Mouse (Mus musculus) right cerebral cortex, adult 2 months (tissue): ENCODE results near the gene Pm20d1.
"Not testable (repeated sequence)": the region's sequence is repeated elsewhere in the genome, so short reads cannot be mapped to it uniquely, and the experiment has no call there.

ENCODE experiments used
- DNase-seq, 2 experiments: peaks; one replicate each; pipeline ENCODE4 v3.0.0; 2021 to 2022; ENCODE audit warnings: low spot score in 2 of 2

Gene Pm20d1

GRCm38 (mm10) chr1:131794591-131794990 is 2.6 kb upstream of the Pm20d1 start:
- no peak for DNase-seq

GRCm38 (mm10) chr1:131795171-131795570 is 2.0 kb upstream of the Pm20d1 start:
- DNase-seq: no peak

GRCm38 (mm10) chr1:131800001-131800400 is 2.8 kb downstream of the Pm20d1 start:
- DNase-seq: no peak

GRCm38 (mm10) chr1:131801071-131801470 is 3.9 kb downstream of the Pm20d1 start:
- no peak for DNase-seq

GRCm38 (mm10) chr1:131802652-131803051 is 5.5 kb downstream of the Pm20d1 start:
- DNase-seq: no peak

- DNase-seq: no peak
Measured at GRCm38 (mm10) chr1:131804166-131804565, 7.0 kb downstream of the Pm20d1 start.

- DNase-seq: no peak
Measured at GRCm38 (mm10) chr1:131808986-131809385, 11.8 kb downstream of the Pm20d1 start.

- DNase-seq: no peak
Measured at GRCm38 (mm10) chr1:131809651-131810050, 12.5 kb downstream of the Pm20d1 start.

GRCm38 (mm10) chr1:131811393-131811792 is 14.2 kb downstream of the Pm20d1 start:
- no peak for DNase-seq

- DNase-seq: no peak
Measured at GRCm38 (mm10) chr1:131812006-131812405, 14.8 kb downstream of the Pm20d1 start.

GRCm38 (mm10) chr1:131812631-131813295 is 15.6 kb downstream of the Pm20d1 start:
- no peak for DNase-seq

GRCm38 (mm10) chr1:131813731-131814130 is 16.6 kb downstream of the Pm20d1 start:
- DNase-seq: no peak

GRCm38 (mm10) chr1:131814191-131814590 is 17.0 kb downstream of the Pm20d1 start:
- no peak for DNase-seq

- DNase-seq: no peak
Measured at GRCm38 (mm10) chr1:131816886-131817285, 19.7 kb downstream of the Pm20d1 start.

- DNase-seq: not testable (repeated sequence)
Measured at GRCm38 (mm10) chr1:131820353-131820752, 23.2 kb downstream of the Pm20d1 start.

- DNase-seq: peak in 1 of 2 experiments; percentile 24
Measured at GRCm38 (mm10) chr1:131820887-131821328, 23.7 kb downstream of the Pm20d1 start.

- no peak for DNase-seq
Measured at GRCm38 (mm10) chr1:131822292-131822691, 25.1 kb downstream of the Pm20d1 start.

- no peak for DNase-seq
Measured at GRCm38 (mm10) chr1:131822856-131823492, 25.8 kb downstream of the Pm20d1 start.

- DNase-seq: peak; percentile 34 to 43
Measured at GRCm38 (mm10) chr1:131823563-131823962, 26.4 kb downstream of the Pm20d1 start.

GRCm38 (mm10) chr1:131824528-131825181 is 27.5 kb downstream of the Pm20d1 start:
- no peak for DNase-seq

GRCm38 (mm10) chr1:131827207-131827786 is 30.1 kb downstream of the Pm20d1 start, which contains the start of gene Slc41a1:
Slc41a1 (plus strand) TSS chr1:131827493.
- DNase-seq: no peak

- peak; percentile 92 to 94 for DNase-seq
Measured at GRCm38 (mm10) chr1:131827787-131828258, 30.6 kb downstream of the Pm20d1 start.
